Mouse (Mus musculus) layer of hippocampus, adult 2 months (tissue): ENCODE measurements around the gene Pglyrp2. TPM values are rescaled to one million over a fixed set of nuclear protein-coding genes. Genes with fewer than 3 reads are reported as not detected.

Experiments used
- DNase-seq, 2 experiments: peaks; one replicate each; pipeline ENCODE4 v3.0.0; 2022; ENCODE audit warnings: low spot score in 2 of 2
- H3K27ac ChIP-seq: fragments of 200-600 bp; 2 replicates; pipeline ENCODE4 v1.8.1; 2022
- H3K4me3 ChIP-seq: fragments of 200-600 bp; 2 replicates; pipeline ENCODE4 v1.8.1; 2022; ENCODE audit warnings: mild to moderate bottlenecking
- CTCF ChIP-seq: fragments of 200-600 bp; conservative IDR thresholded peaks from 2 replicates; pipeline ENCODE4 v1.8.1; 2022; ENCODE audit warnings: antibody characterized with exemption, mild to moderate bottlenecking, moderate library complexity
- microRNA-seq, 2 experiments: library from miRNA; unstranded; fragments of <30 nt; microRNA quantifications; one replicate each; pipeline ENCODE4 v1.2.0; 2021
- total RNA-seq, 2 experiments: library from RNA; stranded (reverse); gene quantifications; 2 replicates each; pipeline ENCODE4 v1.2.3; 2021

Gene Pglyrp2
- total RNA-seq, 2 experiments from 2014 or later, result not detected

DNA sequence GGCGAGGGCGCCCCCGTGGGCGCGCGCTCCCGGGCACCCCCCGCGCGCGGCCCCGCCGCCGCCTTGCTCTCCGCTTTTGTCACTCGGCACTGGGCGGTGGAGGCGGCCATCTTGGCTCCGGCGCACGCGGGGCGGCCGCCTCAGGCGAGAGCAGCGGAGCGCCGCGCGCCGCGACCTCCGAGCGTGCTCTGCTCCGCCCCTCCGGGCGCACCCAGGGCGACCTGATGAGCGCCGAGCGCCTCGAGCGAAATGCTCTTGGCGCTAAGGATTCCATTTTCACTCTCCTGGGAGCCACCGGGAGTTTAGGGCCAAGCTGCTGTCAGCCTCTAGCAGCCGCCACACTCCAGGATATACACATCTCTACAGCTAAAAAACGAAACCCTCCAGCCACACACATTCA is 59.6 kb downstream of the Pglyrp2 start:
- Histone ChIP-seq H3K27ac (peak overlapping the region; percentile 80), H3K4me3 (peak overlapping the region; percentile 88)
- peak; percentile 33 for TF ChIP-seq CTCF
- peak; percentile 85 to 89 for DNase-seq

DNA sequence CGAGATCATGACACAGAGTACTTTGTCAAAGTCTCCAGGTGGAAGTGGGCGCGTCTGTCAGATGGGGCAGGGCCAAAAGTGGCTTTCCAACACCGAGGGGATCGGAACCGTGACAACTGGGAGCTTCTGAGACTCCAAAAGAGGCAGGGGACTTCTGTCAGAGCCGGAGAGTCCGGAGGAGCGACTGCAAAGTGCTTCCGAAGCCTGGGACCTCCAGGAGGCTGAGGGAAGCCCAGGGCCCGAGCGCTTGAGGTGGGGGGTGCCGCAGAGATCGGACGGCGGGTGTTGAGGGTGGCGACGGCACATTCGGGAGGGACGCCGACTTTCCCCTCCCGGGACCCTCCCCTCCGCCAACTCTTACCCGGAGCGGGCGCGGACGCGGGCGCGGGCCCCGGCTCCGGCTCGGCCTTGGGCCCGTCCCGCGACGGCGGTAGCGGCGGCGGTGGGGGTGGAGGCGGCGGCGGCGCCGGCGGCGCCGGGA is 60.1 kb downstream of the Pglyrp2 start:
- no peak for DNase-seq
- Histone ChIP-seq H3K4me3 (peak overlapping the region; percentile 88), H3K27ac (peak overlapping the region; percentile 80)
- no peak for TF ChIP-seq CTCF

DNA sequence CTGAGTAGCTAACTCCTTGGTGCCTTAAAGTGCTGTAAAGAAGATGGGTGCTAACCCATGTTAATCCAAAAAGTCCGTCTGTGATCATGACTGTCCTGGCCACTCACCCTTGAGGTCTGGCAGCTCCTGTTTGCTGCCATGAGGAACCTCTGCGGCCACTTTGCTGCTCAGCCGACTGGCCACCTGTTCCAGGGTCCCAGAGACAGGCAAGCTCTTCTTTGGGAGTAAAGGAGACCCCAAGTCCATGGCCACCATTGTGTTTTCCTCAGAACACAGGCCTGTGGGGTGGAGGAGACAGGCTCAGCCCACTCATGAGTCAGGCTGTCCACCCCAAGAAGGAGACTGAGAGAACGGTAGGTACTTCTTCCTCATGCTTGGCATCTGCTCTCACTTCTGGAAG is 61.3 kb downstream of the Pglyrp2 start:
- TF ChIP-seq CTCF, result no peak
- H3K4me3 ChIP-seq, result no peak overlapping the region

More for the DNA sequence above, 61.3 kb downstream of the Pglyrp2 start:
- H3K27ac ChIP-seq, result no peak overlapping the region
- no peak for DNase-seq

Small RNA genes within 50 kb of the gene (microRNA-seq; reads per million reads assigned to microRNA genes)
- 0 reads per million in 2 experiments for gene Gm22201

Other genes with a start within 250 kb of the Pglyrp2 start
- gene Ephx3, start 234.6 kb downstream of the Pglyrp2 start, total RNA-seq, result under 1 TPM; 0.42 to 0.44 TPM
- 100 to 1,000 TPM; 103 to 121 TPM for gene Brd4, start 139.4 kb downstream of the Pglyrp2 start, total RNA-seq
- 100 to 1,000 TPM in 1 of 2 experiments, 10 to 100 TPM in 1; 99.2 to 112 TPM for gene Akap8, start 102.9 kb downstream of the Pglyrp2 start, total RNA-seq
- gene Akap8l, start 73.6 kb downstream of the Pglyrp2 start, total RNA-seq, result 100 to 1,000 TPM; 220 to 238 TPM
- 10 to 100 TPM; 55.0 to 57.2 TPM for gene Wiz, start 34.7 kb downstream of the Pglyrp2 start, total RNA-seq
- 1 to 10 TPM; 2.9 to 4.6 TPM for gene Rasal3, start 20.6 kb downstream of the Pglyrp2 start, total RNA-seq
- gene Cyp4f39, start 28.6 kb upstream of the Pglyrp2 start, total RNA-seq, result not detected
- gene Cyp4f17, start 81.9 kb upstream of the Pglyrp2 start, total RNA-seq, result 1 to 10 TPM; 3.2 to 4.4 TPM
- gene Cyp4f16, start 112.4 kb upstream of the Pglyrp2 start, total RNA-seq, result 1 to 10 TPM; 8.7 to 8.8 TPM
- not detected for gene Cyp4f37, start 197.1 kb upstream of the Pglyrp2 start, total RNA-seq
- gene Cyp4f40, start 234.7 kb upstream of the Pglyrp2 start, total RNA-seq, result not detected